Mouse (Mus musculus) ovary, postnatal 36 days (tissue): ENCODE results near the gene Zfp646.
"Not testable (repeated sequence)": the region's sequence is repeated elsewhere in the genome, so short reads cannot be mapped to it uniquely, and the experiment has no call there.

Experiments
- DNase-seq: peaks from one replicate; pipeline ENCODE4 v3.0.0; 2022; ENCODE audit warnings: low spot score, mixed read lengths

The Zfp646 gene

DNA sequence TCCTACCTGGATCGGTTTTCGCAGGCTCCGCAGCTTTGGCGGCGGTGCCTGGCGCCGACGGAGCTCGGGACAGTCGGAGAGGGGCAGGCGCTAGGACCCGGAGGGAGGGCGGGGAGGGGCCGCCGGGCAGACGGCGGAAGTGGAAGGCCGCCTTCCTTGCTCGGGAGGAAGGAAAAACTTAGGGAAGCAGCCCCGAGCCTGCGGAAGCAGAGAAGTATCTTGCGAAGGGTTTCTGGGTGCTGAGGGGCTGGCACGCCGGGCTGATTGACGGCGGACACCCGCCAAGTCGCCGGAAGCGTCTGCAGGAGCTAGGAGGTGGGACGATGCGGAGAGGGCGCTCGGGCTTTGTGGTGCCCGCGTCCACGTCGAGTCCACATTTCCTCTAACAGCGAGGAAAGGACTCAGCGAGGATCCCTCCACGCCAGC is at the start of gene Zfp646:
Gene Zfp646, plus strand, starts transcription at position 181 of the 426 bp plus-strand sequence.
- peak; percentile 77 for DNase-seq

DNA sequence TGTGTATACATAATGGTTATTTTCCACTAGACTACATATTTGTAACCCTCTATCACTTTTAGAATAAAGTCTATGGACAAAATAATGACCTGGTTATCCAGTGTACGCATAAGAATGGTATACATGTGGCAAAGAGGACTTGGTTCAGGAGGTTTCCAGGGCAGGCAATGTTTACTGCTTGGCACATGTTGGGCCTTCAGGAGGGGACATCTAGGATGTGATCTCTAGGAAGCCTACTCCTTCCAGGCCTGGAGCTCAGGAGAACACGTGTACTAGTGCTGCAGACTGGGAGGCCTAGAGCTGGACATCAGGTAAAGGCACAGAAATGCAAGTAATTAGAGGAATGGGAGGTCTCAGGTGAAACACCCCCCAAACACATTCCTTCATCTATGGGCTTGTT is 40.5 kb upstream of the Zfp646 start:
- DNase-seq = no peak

DNA sequence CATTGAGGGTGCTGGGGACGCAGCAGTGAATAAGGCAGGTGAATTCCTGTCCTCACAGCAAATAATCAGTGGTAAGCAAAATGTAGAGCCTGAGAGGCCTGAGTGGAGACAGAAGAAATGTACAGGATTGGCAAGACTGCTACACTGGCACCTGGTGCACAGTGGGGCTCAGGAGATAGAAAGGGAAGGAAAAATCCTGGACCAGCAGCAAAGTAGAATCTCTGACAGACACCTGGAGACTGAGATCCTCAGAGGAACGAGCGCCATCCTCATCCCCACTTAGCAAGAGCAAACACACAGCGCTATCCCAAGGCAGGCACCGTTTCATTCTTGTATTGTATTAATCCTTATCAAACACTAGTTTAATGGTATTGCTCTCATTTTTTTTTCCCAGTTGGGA is 38.5 kb upstream of the Zfp646 start:
- DNase-seq = no peak

DNA sequence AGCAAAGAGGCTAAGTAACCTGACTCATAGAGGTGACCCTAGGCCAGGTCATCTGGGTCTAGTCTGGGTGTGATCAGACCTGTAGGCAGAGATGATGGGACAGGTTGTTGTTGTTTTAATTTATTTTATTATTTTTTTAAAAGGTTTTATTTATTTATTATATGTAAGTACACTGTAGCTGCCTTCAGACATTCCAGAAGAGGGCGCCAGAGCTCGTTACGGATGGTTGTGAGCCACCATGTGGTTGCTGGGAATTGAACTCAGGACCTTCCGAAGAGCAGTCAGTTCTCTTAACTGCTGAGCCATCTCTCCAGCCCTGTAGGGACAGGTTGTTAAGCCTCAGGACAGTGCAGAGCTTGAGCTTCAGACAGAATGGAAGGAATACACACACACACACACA is 38.1 kb upstream of the Zfp646 start:
- DNase-seq = not testable (repeated sequence)

DNA sequence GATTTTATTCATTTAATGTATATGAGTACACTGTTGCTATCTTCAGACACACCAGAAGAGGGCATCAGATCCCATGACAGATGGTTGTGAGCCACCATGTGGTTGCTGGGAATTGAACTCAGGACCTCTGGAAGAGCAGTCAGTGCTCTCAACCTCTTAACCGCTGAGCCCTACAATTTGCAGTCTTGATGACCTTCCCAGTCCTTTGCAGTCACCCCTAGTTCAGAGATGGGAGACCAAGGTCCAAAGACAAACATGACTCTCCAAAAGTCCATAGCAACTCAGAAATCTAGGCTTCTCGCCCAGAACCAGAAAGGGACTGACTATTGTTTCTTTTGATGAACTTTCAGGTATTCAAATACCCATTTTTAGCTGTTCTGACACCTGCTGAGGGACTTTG is 36.0 kb upstream of the Zfp646 start:
- DNase-seq = not testable (repeated sequence)

DNA sequence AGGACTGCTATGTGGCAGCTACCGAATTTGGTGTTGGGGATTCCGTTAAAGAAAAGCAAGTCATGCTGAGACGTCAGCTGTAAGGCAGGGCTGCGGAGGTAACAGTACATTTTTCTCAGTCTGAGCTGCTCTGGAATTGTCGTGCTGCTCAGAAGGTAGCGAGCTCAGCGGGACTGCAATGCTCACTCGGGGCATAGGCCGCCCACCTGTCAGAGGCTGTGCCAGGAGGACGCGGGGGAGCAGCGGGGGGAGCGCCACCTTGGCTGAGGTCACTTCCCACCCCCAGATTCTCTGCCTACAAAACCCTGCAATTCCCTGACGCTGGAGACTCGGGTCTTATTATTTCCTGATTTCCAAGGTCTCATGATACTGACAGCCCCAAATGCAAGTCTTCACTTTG is 35.1 kb upstream of the Zfp646 start:
- peak; percentile 59 for DNase-seq

DNA sequence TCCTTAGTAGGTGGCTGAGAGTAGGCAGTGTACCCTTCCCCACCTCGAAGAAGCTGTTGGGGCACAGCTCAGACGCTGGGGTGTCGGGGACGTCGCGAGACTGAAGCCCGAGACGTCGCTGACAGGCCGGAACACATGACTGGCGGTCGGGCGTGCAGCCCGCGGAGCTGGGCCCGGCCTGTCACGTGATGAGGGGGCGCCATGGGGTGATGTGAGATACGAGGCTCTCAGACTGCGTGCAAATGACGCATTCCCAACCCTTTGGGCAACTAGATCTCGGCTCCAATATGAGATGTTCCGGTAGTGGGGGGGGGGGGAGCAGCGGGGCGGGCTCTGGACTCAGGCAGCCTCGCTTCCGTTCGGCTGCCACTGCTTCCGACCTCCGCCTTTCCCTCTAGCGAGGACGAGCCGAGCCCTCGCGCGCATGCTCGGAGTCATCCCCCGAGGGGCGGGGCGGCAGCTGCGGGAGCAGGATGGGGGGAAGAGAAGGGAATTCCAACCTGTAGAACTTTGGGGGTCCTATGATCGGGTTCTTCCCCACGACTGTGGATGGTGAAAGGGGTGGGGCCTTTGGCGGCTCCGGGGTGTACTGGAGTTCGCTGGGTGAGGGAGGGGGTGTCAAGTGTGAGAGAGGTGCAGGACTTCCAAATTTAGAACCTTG is 34.6 kb upstream of the Zfp646 start:
- peak; percentile 92 for DNase-seq

DNA sequence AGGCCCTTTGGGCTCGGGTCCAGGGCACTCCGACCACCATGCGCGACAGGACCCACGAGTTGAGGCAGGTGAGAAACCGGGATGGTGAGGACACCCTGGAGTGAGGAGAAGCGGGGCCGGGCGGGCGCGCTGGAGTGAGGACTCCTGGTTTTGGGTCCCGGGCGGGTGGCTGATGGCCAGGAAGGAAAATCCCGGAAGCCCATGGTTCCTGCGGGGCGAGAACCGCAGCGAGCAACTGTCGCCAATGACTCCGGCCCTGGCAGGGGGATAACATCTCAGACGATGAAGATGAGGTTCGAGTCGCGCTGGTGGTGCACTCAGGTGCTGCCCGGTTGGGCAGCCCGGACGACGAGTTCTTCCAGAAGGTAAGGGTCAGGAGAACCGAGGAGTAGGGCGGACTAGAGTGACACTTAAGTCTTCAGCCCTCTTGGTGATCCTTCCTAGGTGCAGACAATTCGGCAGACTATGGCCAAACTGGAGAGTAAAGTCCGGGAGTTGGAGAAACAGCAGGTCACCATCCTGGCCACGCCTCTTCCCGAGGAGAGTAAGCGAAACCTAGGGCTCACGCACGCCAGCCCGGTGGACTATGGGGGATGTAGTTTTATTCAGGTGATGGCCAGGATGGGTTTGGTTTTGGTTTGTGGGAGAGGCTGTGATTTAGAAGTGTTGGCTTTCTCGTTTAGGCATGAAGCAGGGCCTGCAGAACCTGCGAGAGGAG is 33.9 kb upstream of the Zfp646 start:
- peak; percentile 75 for DNase-seq

DNA sequence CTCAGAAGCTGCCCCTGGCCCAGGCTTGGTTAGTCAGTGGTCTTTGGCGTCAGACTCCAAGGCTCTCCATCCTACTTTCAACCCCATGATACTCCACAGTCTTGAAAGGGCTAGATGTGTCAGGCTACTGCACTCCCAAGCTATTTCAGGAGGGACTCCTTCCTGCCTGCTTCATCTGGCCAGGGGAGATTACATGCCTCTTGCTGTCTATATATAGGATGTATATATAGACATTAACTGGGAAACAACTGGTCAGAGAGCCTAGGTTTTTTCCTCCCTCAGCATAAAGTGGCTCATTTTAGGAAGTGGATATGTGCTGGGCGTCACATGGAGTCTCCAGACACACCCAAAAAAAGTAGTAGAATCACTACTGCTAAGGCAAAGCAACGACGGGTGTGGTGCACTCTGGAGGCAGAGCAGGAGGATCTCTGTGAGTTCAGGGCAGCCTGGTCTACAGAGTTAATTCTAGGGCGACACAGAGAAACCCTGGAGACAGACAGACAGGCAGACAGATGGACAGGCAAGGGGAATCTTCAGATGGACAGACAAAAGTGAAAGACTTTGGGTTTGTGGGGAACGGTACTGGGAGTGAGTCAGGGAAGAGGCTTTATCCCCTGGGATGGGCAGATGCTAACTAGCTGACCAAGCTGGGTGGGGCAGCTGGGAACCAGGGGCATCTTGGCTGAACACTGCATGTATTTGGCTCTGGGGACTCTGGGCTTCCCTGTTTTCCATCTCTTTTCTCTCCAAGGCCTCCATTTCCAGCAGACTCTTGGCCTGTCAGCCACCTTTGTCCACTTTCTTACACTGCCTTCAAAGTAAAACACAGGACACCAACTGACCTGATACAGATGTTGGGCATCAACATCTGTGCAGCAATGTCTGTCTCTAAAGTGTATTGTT is 25.8 kb upstream of the Zfp646 start:
- no peak for DNase-seq

DNA sequence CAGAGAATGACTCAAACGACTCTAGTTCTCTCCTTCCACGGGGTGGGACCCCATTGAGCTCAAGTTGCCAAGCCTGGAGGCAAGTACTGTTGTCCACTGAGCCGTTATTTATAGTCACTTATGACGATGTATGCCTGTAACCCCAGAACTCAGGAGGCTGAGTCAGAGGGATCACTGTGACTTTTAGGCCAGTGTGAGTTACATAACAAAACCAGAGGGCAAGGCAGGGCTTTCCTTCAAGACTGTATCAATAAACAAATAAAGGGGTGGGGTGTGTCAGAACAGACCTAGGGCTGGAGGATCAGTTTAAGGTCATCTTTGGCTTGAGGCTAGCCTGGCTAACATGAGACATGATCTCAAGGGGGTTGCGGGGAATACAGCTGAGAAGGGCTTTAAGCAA is 25.1 kb upstream of the Zfp646 start:
- no peak for DNase-seq

DNA sequence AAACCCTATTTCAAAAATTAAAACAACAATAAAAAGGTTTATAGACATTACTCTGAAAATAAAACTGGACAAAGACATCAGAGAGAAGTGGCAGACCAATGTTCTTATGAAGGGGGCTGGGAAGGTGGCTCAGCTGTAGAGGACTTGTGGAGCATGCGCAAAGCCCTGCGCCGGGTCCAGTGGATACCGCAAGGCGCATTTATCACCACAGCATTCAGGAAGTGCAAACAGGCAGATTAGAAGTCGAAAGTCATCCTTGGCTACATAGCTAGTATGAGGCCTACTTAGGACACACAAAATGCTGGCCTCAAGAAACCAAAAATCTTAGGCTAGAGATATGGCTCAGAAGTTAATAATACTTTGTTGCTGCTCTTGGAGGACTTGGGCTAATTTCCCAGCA is 17.8 kb upstream of the Zfp646 start:
- DNase-seq = no peak

DNA sequence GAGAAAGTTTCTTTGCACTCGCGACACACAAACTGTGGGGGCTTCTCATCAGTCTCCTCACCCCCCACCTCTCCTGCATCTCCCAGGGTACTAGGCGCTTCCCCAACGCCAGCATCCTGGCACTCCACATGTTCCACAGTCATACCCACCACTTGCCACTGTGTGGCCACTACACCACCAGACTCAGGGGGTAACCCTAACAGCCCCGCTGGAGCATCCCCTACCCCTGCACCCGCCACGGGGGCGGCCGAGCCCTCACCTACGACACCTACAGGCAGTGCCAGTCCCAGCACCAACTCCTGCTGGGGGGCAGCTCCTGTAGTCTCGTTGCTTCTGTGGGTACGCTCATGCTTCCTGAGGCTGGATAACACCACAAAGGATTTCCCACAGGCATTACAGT is 9.6 kb upstream of the Zfp646 start:
- no peak for DNase-seq

DNA sequence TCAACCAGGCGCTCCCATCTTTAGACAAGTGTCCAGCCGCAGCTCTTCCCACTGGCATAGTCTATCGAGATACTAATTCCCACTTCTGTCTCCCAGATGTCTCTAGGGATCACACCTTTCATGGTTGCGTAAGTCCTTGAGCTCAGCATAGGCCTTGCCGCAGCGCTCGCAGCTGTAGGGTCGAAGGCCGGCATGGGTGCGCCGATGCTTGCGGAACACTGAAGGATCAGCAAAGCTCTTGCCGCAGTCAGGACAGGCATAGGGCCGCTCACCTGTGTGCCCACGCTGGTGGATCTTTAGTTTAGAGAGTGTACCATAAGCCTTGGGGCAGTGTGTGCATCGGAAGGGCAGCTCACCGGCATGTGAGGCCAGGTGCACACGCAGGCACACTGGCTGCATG is 8.4 kb upstream of the Zfp646 start:
- DNase-seq = no peak

DNA sequence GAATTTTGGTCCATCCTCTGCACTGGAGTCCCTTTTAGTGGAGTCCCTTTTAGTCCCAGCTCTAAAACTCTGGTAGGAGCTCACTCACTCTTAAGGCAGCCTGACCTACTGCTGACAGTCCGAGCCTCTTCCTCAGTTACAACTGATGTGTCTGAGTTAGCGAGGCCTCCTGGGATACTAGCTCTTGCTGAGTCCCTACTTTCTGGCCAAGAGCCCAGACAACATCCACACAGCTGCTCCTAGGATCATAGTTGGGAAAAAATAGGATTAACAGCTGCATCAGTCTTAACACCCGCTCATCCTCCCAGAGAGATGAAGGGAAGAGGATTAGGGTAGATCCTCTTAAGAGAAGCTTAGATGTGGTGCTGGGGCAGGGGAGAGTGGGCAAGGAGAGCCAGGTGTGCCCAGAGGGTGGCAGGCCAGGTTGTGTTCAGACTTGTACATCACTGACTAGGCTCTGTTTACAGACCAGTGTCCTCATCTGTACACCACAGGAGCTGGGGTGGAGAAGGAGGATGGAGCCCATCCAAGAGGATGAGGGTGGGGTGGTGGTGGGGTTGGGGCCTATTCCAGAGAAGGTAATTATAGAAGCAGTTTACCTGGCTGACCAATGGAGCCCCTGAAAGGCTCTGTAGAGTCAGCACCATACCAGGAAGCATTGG is 6.7 kb upstream of the Zfp646 start:
- no peak for DNase-seq

DNA sequence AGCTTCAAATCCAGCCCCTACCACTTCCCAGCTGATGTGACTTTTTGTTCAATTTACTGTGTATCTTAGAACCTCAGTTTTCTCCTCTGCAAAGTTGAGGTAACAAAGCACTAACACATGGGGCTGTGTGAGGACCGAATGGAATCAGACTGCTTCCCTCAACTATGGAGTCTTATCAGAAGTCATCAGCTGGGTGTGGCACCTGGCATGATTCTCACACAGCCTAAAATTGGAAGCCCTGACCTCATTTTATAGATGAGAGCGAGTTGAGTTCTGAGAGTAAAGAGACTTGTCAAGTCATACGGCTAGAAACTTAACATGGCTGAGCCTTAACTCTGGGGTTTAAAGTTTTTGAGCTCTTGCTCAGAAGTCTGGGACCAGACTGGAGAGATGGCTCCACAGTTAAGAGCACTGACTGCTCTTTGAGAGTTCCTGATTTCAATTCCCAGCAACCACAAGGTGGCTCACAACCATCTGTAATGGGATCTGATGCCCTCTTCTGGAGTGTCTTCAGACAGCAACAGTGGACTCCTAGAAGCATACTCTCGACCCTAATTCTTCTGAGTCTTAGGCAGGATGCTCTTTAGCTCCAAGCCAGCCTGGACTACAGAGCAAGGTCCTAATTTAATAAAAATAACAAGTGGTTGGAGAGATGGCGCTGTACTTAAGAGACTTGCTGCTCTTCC is 5.7 kb upstream of the Zfp646 start:
- DNase-seq = no peak

DNA sequence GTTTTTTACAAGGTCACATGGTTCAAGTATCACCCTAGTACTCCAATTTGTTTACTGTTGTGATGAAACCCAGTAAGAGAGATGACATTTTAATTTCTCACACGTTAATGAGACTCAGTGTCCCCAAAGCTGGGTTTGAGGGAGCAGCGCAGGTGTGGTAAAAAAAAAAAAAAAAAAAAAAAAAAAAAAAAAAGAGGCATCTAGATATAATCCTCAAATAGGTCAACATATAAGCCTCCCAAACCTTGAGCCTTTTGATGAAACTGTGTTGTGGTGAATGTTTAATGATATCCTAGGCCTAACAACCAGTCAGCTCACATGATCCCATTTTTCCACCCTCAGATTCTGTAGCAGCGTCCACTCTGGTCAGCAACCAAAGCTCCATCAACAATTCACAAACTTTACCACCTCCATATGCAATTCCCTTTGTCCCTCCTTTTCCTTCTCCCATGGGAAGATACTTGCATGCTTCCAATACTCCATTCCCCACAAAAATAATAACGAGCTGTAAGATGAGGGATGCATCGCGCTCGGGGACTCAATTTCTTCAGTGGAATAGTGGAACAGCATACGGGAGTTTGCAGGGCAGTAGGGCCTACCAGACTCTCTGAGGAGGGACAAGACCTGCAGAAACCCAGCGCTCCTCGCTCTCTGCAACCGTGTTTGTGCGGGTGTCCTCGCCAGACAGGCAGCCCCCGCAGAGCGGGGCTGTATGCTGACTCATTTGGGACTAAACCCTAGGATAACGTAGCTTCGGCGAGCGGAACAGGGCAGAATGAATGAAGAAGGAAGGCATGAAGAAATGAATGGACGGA is 1.0 kb upstream of the Zfp646 start:
- no peak for DNase-seq

DNA sequence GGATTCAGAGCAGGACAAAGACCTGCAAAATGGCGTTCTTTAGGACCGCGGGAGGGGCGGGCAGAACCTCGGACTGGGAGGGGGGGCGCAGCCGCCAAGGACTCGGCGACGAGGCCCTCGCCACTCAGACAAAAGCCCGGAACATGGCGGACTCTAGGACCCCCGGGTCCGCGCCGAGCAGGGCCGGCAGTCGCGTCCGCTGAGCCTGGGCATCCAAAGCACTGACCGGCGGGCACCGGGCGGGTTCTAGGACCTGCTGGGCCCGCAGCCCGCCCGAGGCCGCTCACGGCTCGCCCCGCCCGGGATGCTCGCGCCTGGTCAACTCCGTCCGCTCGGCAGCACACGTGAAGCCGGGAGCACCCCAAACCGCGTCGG is 407 bp upstream of the Zfp646 start:
- DNase-seq = peak; percentile 93

DNA sequence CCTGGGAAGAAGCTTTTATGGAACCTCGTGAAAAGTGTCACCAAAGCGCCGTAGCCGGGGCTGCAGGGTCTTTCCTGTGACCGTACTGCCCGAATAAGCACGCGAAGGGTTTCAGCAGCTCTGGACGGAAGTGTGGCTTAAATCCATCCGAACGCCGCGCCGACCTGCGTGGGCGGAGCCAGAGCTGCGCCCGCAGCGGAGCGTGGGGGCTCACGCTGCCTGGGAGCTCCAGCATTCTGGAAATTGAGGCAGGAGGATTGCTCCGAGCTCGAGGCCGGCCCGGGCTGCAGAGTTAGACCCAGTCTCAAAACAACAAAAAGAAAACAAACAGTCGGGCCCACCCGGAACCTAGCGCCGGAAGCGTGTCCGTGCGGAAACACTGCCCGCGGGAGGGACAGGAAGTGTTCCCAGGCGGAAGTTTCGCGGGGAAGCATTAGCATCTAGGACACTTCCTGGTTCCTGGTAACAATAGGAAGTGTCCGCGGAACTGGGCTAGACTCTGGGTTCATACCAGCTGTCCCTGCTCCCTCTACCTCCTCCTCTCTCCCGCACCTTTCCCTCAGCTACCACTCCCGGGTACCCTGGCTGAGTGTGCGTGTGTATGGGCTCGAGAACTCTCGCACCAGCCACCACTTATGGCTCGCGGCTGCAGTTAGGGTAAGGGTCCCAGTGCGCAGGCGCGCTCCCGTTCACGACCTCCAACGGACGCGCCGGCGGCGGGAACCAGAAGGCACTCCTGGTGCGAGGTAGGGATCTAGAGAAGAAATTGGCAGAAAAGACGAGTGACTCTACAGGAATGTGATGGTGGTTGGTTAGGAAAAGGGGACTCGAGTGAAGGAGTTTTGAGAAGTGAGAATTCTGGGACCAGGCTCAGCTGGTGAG is 687 bp downstream of the Zfp646 start, which contains the start of gene Zfp668:
Gene Zfp668, minus strand, starts transcription at position 362 of the 882 bp plus-strand sequence.
- DNase-seq = peak; percentile 84

DNA sequence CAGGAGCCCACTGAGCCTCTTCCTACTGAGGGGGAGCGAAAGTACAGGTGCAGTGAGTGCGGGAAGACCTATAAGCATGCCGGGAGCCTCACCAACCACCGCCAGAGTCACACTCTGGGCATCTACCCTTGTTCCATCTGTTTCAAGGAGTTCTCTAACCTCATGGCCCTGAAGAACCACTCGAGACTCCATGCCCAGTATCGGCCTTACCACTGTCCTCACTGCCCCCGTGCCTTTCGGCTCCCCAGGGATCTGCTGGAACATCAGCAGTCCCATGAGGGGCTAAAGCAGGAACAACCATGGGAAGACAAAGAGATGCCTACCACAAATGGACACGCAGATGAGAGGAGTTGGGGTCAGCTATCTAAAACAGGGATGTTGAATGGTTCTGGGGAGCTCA is 3.3 kb downstream of the Zfp646 start:
- DNase-seq = no peak

DNA sequence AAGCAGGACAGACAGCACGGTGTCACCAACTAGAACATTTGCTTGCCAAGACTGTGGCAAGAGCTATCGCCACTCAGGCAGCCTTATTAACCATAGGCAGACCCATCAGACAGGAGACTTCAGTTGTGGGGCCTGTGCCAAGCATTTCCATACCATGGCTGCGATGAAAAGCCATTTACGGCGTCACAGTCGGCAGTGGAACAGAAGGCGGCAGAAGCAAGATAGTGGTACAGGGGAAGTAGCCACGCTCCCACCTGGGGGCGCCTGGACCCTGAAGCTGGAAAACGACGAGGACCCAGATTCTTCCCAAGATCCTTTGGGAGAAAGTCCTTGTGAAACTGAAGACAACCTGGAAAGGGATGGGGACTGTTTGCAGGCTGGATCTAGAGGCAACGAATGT is 4.4 kb downstream of the Zfp646 start:
- DNase-seq = no peak
